Mouse (Mus musculus) 3134 (cell line): Measurements from ENCODE around the gene Tmem87a.
A peak's percentile ranks its signal among the peaks of the same experiment; 100 is the strongest.

Source experiments
- DNase-seq: peaks from one replicate; pipeline ENCODE4 v3.0.0-alpha.2; 2011; ENCODE audit warnings: low spot score; ENCODE audit not compliant: insufficient read length; ENCODE audit errors: extremely low read depth

The Tmem87a gene

GRCm38 (mm10) chr2:120403986-120404822, at the start of gene Tmem87a:
TSS of gene Tmem87a (minus strand) at chr2:120404113.
- DNase-seq = peak; percentile 89

GRCm38 (mm10) chr2:120452600-120452999, 48.7 kb upstream of the Tmem87a start:
- DNase-seq = no peak

GRCm38 (mm10) chr2:120450724-120451123, 46.8 kb upstream of the Tmem87a start:
- no peak for DNase-seq

GRCm38 (mm10) chr2:120447306-120447705, 43.4 kb upstream of the Tmem87a start:
- no peak for DNase-seq

GRCm38 (mm10) chr2:120446373-120446772, 42.5 kb upstream of the Tmem87a start:
- no peak for DNase-seq

- no peak for DNase-seq
These were observed 40.6 kb upstream of the Tmem87a start for GRCm38 (mm10) chr2:120444486-120444885.

- no peak for DNase-seq
These were observed 20.5 kb upstream of the Tmem87a start for GRCm38 (mm10) chr2:120424386-120424785.

- DNase-seq = no peak
These were observed 11.0 kb upstream of the Tmem87a start for GRCm38 (mm10) chr2:120414738-120415414.

GRCm38 (mm10) chr2:120414113-120414512, 10.2 kb upstream of the Tmem87a start:
- DNase-seq = no peak

GRCm38 (mm10) chr2:120411096-120411628, 7.2 kb upstream of the Tmem87a start:
- DNase-seq = no peak

GRCm38 (mm10) chr2:120404823-120405765, 1.2 kb upstream of the Tmem87a start:
- DNase-seq = peak; percentile 5

- no peak for DNase-seq
These were observed 294 bp downstream of the Tmem87a start, which contains the start of gene Ganc for GRCm38 (mm10) chr2:120403653-120403985. TSS of gene Ganc (plus strand) at chr2:120403896.

- no peak for DNase-seq
These were observed 1.1 kb downstream of the Tmem87a start for GRCm38 (mm10) chr2:120402813-120403212.

- no peak for DNase-seq
These were observed 6.0 kb downstream of the Tmem87a start for GRCm38 (mm10) chr2:120397951-120398350.

GRCm38 (mm10) chr2:120392406-120392805, 11.5 kb downstream of the Tmem87a start:
- no peak for DNase-seq

- no peak for DNase-seq
These were observed 13.0 kb downstream of the Tmem87a start for GRCm38 (mm10) chr2:120390934-120391333.

GRCm38 (mm10) chr2:120389376-120389775, 14.5 kb downstream of the Tmem87a start:
- no peak for DNase-seq

- no peak for DNase-seq
These were observed 16.6 kb downstream of the Tmem87a start for GRCm38 (mm10) chr2:120387291-120387690.

GRCm38 (mm10) chr2:120386264-120386663, 17.6 kb downstream of the Tmem87a start:
- no peak for DNase-seq

- no peak for DNase-seq
These were observed 30.1 kb downstream of the Tmem87a start for GRCm38 (mm10) chr2:120373858-120374257.
